In genomic region chr7:63934530-63934929, GRCm38 (mm10) we compare ENCODE assay signal across 10 mouse cellular contexts. TPM values are rescaled to one million over a fixed set of nuclear protein-coding genes. Genes with fewer than 3 reads are reported as not detected.
DNase-seq lines count a peak whose midpoint lies in the region; ATAC-seq and TF ChIP-seq lines count a peak whose summit lies in the region.
"Had no signal": no experiment of that assay in that cellular context is flagged by ENCODE, and none has a peak within 500 bp of the region (broad histone marks: within the 10 kb centered on the region; RNA-seq: fewer than 3 reads in every experiment).

No protein-coding gene starts in this region.

- no peak for TF ChIP-seq EP300 in lung, postnatal 0 days (IDR thresholded peaks at IDR 0.05)

- WGBS in lung, postnatal 0 days, result 25% methylated on average over 1 of the region's 1 CpGs
- 82% methylated on average over 1 of the region's 1 CpGs for WGBS in hindbrain, embryonic 12.5 days
- 79% methylated on average over 1 of the region's 1 CpGs for WGBS in neural tube, embryonic 14.5 days

- H3K27ac ChIP-seq in lung, postnatal 0 days (ENCODE audit: low read length), result peak overlapping the region; percentile 100; the same call in 1 of the 2 replicates
- H3K27ac ChIP-seq in hindbrain, embryonic 12.5 days, result no peak overlapping the region
- no peak overlapping the region for H3K27ac ChIP-seq in neural tube, embryonic 14.5 days (ENCODE audit: low read depth, low read length)

- no peaks in the 10 kb centered on the region for H3K27me3 ChIP-seq in lung, postnatal 0 days (replicated peaks; ENCODE audit: insufficient read depth, low read length)
- no peaks in the 10 kb centered on the region for H3K27me3 ChIP-seq in hindbrain, embryonic 12.5 days
- no peaks in the 10 kb centered on the region for H3K27me3 ChIP-seq in neural tube, embryonic 14.5 days (ENCODE audit: control insufficient read depth, insufficient read depth, low read length)

- no peak for TF ChIP-seq CTCF in lung, postnatal 0 days (IDR thresholded peaks at IDR 0.05)

- H3K9me3 ChIP-seq in lung, postnatal 0 days (ENCODE audit: low read length), result no peaks in the 10 kb centered on the region
- no peaks in the 10 kb centered on the region for H3K9me3 ChIP-seq in hindbrain, embryonic 12.5 days (replicated peaks)
- H3K9me3 ChIP-seq in neural tube, embryonic 14.5 days (ENCODE audit: control insufficient read depth, low read length), result no peaks in the 10 kb centered on the region

- no peaks in the 10 kb centered on the region for H3K36me3 ChIP-seq in lung, postnatal 0 days (ENCODE audit: insufficient read depth, low read length)
- no peaks in the 10 kb centered on the region for H3K36me3 ChIP-seq in hindbrain, embryonic 12.5 days
- no peaks in the 10 kb centered on the region for H3K36me3 ChIP-seq in neural tube, embryonic 14.5 days (ENCODE audit: control insufficient read depth, insufficient read depth, low read length)

- peak; percentile 40 for DNase-seq in adrenal gland, postnatal 14 days
- no peak for DNase-seq in adrenal gland, adult 2 months
- no peak for DNase-seq in lung, postnatal 0 days (ENCODE audit: low spot score)
- no peak for DNase-seq in lung, postnatal 4 days
- DNase-seq in thymus, adult 18-20 months, result no peak
- no peak for DNase-seq in spleen, postnatal 4 days (ENCODE audit: low spot score in 2 of 2)
- DNase-seq: layer of hippocampus, postnatal 36 days had no signal

- peak overlapping the region; percentile 90 for H3K4me2 ChIP-seq in lung, postnatal 0 days (replicated peaks; ENCODE audit: low read depth, low read length)
- H3K4me2 ChIP-seq in hindbrain, embryonic 12.5 days (replicated peaks), result peak overlapping the region; percentile 90; the same call in 1 of the 2 replicates
- H3K4me2 ChIP-seq in neural tube, embryonic 14.5 days (ENCODE audit: low read depth, low read length), result peak overlapping the region; percentile 89

- peak overlapping the region; percentile 5; the same call in 1 of the 2 replicates for H3K4me3 ChIP-seq in lung, postnatal 0 days (ENCODE audit: low read depth, low read length)
- H3K4me3 ChIP-seq in hindbrain, embryonic 12.5 days, result no peak overlapping the region
- no peak overlapping the region for H3K4me3 ChIP-seq in neural tube, embryonic 14.5 days (ENCODE audit: low read depth, low read length)

- ATAC-seq in lung, postnatal 0 days, result no peak
- ATAC-seq in hindbrain, embryonic 12.5 days (ENCODE audit: low FRiP score), result no peak
- no peak for ATAC-seq in neural tube, embryonic 14.5 days (ENCODE audit: low read depth)

- peaks cover 9% of the 10 kb centered on the region; the same call in 1 of the 2 replicates for H3K4me1 ChIP-seq in lung, postnatal 0 days (ENCODE audit: insufficient read depth, low read depth, low read length)
- H3K4me1 ChIP-seq in hindbrain, embryonic 12.5 days, result peaks cover 24% of the 10 kb centered on the region
- H3K4me1 ChIP-seq in neural tube, embryonic 14.5 days (ENCODE audit: control insufficient read depth, insufficient read depth, low read length), result peaks cover 17% of the 10 kb centered on the region

- H3K9ac ChIP-seq in lung, postnatal 0 days (replicated peaks; ENCODE audit: low read depth), result no peak overlapping the region
- H3K9ac ChIP-seq in hindbrain, embryonic 12.5 days, result no peak overlapping the region; the same call in 1 of the 2 replicates
- H3K9ac ChIP-seq in neural tube, embryonic 14.5 days (replicated peaks; ENCODE audit: low read depth, low read length), result no peak overlapping the region

RNA-seq across cellular contexts. Expression of gene Klf13, which starts 4.2 kb away (rescaled TPM):
- 85.8 and 102 TPM in 2 replicates for total RNA-seq in adrenal gland, postnatal 14 days (2021)
- total RNA-seq in adrenal gland, adult 2 months (2021), result 10 to 100 TPM; 67.0 to 77.8 TPM
- polyA plus RNA-seq in adrenal gland, adult 2 months (2012; rRNA removed), result 69.2 and 87.7 TPM in 2 replicates
- 78.2 and 89.0 TPM in 2 replicates for polyA plus RNA-seq in lung, postnatal 0 days (2015; fragmentation: Nextera tagmentation; extraction: Ambion mirVana)
- polyA plus RNA-seq in hindbrain, embryonic 12.5 days (2016; fragmentation: Nextera tagmentation; extraction: Ambion mirVana), result 28.1 and 30.1 TPM in 2 replicates
- 24.9 and 32.5 TPM in 2 replicates for polyA plus RNA-seq in neural tube, embryonic 14.5 days (2014; fragmentation: Nextera tagmentation; extraction: Ambion mirVana)

RNA-seq across cellular contexts. Expression of gene E030018B13Rik, which starts 17.9 kb away (rescaled TPM):
- not detected in 2 replicates for total RNA-seq in adrenal gland, postnatal 14 days (2021)
- total RNA-seq in adrenal gland, adult 2 months (2021), result not detected
- polyA plus RNA-seq in adrenal gland, adult 2 months (2012; rRNA removed), result not detected in 2 replicates
- polyA plus RNA-seq in lung, postnatal 0 days (2015; fragmentation: Nextera tagmentation; extraction: Ambion mirVana), result 0.18 and 0.27 TPM in 2 replicates
- polyA plus RNA-seq in hindbrain, embryonic 12.5 days (2016; fragmentation: Nextera tagmentation; extraction: Ambion mirVana), result 0.21 TPM in 1 of 2 replicates, not detected in the other
- 0.55 TPM in 1 of 2 replicates, not detected in the other for polyA plus RNA-seq in neural tube, embryonic 14.5 days (2014; fragmentation: Nextera tagmentation; extraction: Ambion mirVana)
- total RNA-seq: layer of hippocampus, postnatal 36 days had no signal
- polyA plus RNA-seq: testis, adult 2 months had no signal
